Mouse (Mus musculus): ENCODE data around the gene Rpl23.
A peak's percentile ranks its signal among the peaks of the same experiment; 100 is the strongest.

Rpl23 gene

DNA sequence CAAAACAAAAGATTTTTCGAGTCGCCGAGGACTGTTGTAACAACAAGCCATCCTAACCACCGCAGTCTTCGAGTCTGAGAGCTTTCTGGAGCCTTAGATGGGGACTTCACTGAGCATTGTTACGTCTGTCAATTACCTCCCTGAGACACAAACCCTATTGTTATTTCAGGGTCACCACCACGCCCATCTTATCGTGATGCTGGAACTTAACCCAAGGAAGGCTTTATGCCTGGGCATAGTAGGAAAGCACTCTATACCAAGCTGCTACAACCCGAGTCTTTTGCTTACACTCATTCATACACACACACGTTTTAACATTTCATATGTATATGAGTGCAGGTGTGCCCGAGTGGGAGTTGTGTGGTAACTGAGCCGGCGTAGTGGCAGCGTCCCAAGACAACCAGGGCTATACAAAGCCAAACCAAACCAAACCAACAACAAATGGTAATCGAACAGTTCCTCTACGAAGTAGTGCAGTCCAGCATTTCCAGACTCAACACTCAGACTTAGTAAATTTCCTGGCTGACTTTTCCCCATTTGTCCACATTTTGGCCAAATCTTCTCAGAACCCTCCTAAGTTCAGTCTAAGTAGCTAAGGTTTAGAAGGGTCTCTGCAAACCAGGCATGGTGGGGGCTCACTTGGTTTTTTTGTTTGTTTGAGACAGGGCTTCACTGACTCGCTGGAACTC is 6.3 kb downstream of the Rpl23 start, which contains the start of gene 1700001P01Rik:
Gene 1700001P01Rik (minus strand): TSS at position 111 of the 689 bp plus-strand sequence.
- H3K36me3 ChIP-seq (ENCODE audit: control insufficient read depth, insufficient read depth, low read length, poor library complexity, severe bottlenecking) = peaks cover 11% of the 10 kb centered on the region
- no peak for DNase-seq (ENCODE audit: low read depth, low spot score)
- H3K27me3 ChIP-seq (ENCODE audit: control insufficient read depth, insufficient read depth, low read length, poor library complexity, severe bottlenecking) = no peaks in the 10 kb centered on the region

DNA sequence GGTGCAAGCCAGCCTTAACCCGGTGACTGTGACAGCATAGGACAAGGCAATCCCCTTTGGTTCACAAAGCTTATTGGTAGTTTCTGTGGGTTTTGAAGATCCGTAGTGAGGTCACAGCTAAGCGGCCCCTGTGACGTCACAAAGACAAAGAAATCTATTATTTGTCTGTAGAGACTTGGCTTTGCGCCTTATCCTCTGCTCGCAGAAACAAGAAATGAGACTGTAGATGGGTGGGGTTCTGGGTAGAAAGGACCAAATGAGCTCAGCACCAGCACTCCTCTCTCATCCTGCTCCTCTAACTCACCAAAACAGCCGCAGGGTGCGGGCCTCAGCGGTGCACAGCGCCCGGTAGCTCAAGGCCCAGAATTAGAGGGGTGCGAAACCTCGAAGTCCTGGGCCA is 7.1 kb downstream of the Rpl23 start:
- Histone ChIP-seq H3K36me3 (ENCODE audit: control insufficient read depth, insufficient read depth, low read length, poor library complexity, severe bottlenecking) (peaks cover 11% of the 10 kb centered on the region), H3K27me3 (ENCODE audit: control insufficient read depth, insufficient read depth, low read length, poor library complexity, severe bottlenecking) (no peaks in the 10 kb centered on the region)
- DNase-seq (ENCODE audit: low read depth, low spot score) = no peak

DNA sequence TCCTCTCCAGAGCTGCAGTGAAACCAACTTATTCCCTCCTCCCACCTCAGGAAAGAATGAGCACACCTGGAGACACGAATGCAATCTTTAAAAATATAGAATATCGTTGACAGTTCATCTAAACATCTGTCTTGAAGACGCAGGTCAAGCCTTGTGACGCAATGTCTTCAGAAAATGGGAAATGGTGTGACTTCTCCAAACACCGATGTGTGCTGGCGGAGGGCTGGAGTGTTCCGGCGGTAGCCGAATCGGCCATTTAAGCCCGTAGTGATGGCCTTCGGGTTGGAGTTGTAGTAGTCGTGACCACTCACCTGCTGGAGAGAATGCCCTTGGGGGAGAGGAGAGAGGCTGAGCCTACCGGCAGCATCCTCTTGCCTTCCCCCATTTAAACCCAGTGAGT is 10.8 kb downstream of the Rpl23 start:
- H3K36me3 ChIP-seq (ENCODE audit: control insufficient read depth, insufficient read depth, low read length, poor library complexity, severe bottlenecking) = no peaks in the 10 kb centered on the region; the same call in 1 of the 2 replicates
- no peak for DNase-seq (ENCODE audit: low read depth, low spot score)
- H3K27me3 ChIP-seq (ENCODE audit: control insufficient read depth, insufficient read depth, low read length, poor library complexity, severe bottlenecking) = no peaks in the 10 kb centered on the region

DNA sequence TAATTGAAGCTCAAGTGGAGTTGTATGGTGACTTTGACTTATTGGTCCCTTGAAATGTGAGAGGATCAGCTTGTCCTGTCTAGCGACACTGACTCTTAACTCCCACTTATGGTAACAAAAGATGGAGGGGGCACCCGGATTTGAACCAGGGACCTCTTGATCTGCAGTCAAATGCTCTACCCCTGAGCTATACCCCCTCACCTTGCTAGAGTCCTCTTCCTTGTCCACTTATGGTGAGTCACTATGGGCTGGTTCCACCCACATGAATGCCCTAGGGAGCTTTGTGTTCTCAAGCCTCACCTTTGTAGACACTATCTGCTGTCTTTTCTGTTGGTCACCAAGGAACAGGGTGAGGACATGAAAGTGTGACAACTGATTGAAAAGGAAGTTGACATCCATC is 12.5 kb downstream of the Rpl23 start:
- DNase-seq (ENCODE audit: low read depth, low spot score) = no peak
- H3K36me3 ChIP-seq (ENCODE audit: control insufficient read depth, insufficient read depth, low read length, poor library complexity, severe bottlenecking) = no peaks in the 10 kb centered on the region
- no peaks in the 10 kb centered on the region for H3K27me3 ChIP-seq (ENCODE audit: control insufficient read depth, insufficient read depth, low read length, poor library complexity, severe bottlenecking)

DNA sequence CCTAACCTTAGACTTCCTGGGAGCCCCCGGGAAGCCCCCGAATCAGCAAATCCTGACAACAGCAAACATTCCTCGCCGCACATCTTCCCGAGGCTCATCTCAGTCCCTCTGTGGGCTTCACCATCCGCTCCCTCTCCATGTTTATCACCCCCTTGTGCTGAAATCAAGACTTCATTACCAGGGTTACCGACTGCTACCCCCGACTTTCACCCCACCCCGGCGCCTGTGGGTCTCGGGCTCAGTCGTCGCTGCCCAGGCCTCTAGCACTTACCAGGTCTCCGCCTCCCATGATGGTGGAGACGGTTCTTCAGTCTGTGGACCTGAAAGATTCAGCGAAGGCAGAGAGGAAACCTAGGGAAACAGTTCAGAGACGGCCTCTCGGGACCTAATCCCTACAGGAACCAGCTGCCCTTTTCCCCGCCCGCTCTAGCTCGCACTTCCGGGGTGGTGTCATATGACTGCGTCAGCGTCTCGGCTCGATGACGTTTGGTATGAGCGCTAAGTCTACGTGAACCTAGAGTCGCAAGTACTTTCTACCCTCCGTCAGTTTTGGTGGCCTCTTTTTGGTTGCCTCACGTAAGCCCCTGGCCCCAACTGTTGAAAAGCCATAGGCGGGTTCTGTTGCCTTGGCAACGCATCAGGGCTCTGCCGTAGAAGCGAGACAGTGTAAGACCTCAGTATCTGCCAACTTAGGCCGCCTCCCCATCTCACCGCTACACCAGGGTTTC is 15.9 kb downstream of the Rpl23 start, which contains the start of gene Cwc25:
Gene Cwc25 (minus strand): TSS at position 403 of the 728 bp plus-strand sequence.
- H3K27me3 ChIP-seq (ENCODE audit: control insufficient read depth, insufficient read depth, low read length, poor library complexity, severe bottlenecking) = no peaks in the 10 kb centered on the region
- DNase-seq (ENCODE audit: low read depth, low spot score) = peak; percentile 95
- H3K36me3 ChIP-seq (ENCODE audit: control insufficient read depth, insufficient read depth, low read length, poor library complexity, severe bottlenecking) = peaks cover 2% of the 10 kb centered on the region; the same call in 1 of the 2 replicates

DNA sequence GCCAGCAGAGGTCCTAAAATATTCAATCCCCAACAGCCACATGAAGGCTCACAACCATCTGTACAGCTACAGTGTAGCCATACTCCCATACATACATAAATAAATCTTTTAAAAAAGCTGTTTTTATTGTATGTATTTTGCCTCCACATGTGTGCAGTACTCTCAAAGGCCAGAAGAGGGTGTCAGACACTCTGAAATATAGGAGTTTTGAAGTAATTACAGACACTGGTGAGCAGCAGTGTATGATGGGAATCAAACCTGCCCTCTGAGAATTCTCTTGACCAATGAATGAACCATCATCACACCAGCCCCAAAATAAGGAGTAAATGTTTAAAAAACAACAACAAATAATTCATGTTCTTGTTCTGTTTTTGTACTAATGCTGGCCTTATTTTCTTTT is 20.6 kb downstream of the Rpl23 start:
- peaks cover 8% of the 10 kb centered on the region for H3K36me3 ChIP-seq (ENCODE audit: control insufficient read depth, insufficient read depth, low read length, poor library complexity, severe bottlenecking)
- no peak for DNase-seq (ENCODE audit: low read depth, low spot score)
- no peaks in the 10 kb centered on the region for H3K27me3 ChIP-seq (ENCODE audit: control insufficient read depth, insufficient read depth, low read length, poor library complexity, severe bottlenecking)

DNA sequence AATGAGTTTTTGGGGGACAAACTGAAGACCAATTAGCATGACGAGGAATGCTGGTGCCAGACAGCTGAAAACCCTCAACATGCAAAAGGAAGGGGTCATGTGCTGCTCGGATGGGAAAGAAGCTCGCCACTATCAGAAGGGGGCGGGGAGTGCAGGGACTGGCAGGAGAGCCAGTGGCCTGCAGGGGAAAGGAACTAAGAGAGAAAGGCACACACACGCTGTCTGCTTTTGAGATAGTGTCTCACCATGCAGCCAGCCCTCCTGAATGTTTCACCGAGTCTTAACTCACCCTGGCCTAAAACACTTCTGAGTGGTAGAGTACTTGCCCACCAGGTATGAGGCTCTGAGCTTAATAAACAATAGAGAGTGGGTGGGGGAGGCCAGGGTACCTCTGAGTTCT is 23.3 kb downstream of the Rpl23 start:
- no peak for DNase-seq (ENCODE audit: low read depth, low spot score)
- peaks cover 10% of the 10 kb centered on the region for H3K36me3 ChIP-seq (ENCODE audit: control insufficient read depth, insufficient read depth, low read length, poor library complexity, severe bottlenecking)
- H3K27me3 ChIP-seq (ENCODE audit: control insufficient read depth, insufficient read depth, low read length, poor library complexity, severe bottlenecking) = no peaks in the 10 kb centered on the region

DNA sequence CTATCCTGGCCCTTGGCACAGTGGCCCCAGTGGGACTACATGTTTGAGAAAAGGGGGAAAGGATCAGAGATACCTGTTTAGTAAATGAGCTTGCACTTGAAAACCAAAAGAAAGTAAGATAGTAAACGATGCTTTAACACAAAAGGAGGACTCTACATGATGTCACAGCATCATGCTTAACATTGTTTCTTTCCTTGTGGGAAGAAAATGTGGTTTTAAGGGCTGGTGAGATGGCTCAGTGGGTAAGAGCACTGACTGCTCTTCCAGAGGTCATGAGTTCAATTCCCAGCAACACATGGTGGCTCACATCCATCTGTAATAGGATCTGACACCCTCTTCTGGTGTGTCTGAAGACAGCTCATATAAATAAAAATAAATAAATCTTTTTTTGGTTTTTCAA is 24.1 kb downstream of the Rpl23 start:
- H3K36me3 ChIP-seq (ENCODE audit: control insufficient read depth, insufficient read depth, low read length, poor library complexity, severe bottlenecking) = peaks cover 12% of the 10 kb centered on the region
- H3K27me3 ChIP-seq (ENCODE audit: control insufficient read depth, insufficient read depth, low read length, poor library complexity, severe bottlenecking) = no peaks in the 10 kb centered on the region
- DNase-seq (ENCODE audit: low read depth, low spot score) = no peak

DNA sequence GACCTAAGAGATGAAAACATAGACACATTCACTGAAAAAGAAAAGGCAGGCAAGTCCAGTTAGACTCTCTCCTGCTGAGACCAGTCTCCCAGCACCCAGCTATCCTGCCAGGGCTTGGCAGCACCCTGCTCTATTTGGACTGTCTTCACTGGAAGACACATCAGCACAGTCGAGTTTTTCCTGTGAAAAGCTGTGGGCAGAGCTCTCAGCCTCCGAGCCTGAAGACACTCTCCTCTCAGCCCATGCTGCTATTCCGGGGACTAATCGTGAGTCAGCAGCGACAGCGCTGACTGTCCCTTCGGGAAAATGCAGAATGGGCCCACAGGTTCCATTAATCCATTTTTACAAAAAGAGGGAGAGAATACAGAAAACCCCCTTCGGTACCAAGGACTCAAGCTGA is 29.0 kb downstream of the Rpl23 start:
- Histone ChIP-seq H3K27me3 (ENCODE audit: control insufficient read depth, insufficient read depth, low read length, poor library complexity, severe bottlenecking) (no peaks in the 10 kb centered on the region), H3K36me3 (ENCODE audit: control insufficient read depth, insufficient read depth, low read length, poor library complexity, severe bottlenecking) (peaks cover 12% of the 10 kb centered on the region)
- DNase-seq (ENCODE audit: low read depth, low spot score) = no peak

DNA sequence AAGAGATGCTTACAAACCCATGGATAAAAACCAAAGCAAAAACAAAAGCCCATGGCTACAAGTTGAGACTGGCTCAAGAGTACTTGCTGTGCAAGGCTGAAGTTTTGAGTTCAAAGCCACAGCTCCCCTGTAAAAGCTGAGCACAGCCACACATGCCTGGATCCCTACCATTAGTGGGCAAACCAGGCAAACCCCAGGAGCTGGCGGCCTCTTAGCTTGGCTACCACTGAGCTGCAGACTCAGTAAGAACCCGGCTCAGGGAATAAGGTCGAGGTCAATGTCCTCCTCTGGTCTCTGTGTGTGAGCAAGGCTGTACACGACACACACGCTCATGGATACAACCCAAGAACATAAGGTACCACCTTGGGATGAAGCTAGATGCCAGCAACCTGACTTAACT is 33.7 kb downstream of the Rpl23 start:
- peaks cover 4% of the 10 kb centered on the region for H3K36me3 ChIP-seq (ENCODE audit: control insufficient read depth, insufficient read depth, low read length, poor library complexity, severe bottlenecking)
- H3K27me3 ChIP-seq (ENCODE audit: control insufficient read depth, insufficient read depth, low read length, poor library complexity, severe bottlenecking) = no peaks in the 10 kb centered on the region
- no peak for DNase-seq (ENCODE audit: low read depth, low spot score)

DNA sequence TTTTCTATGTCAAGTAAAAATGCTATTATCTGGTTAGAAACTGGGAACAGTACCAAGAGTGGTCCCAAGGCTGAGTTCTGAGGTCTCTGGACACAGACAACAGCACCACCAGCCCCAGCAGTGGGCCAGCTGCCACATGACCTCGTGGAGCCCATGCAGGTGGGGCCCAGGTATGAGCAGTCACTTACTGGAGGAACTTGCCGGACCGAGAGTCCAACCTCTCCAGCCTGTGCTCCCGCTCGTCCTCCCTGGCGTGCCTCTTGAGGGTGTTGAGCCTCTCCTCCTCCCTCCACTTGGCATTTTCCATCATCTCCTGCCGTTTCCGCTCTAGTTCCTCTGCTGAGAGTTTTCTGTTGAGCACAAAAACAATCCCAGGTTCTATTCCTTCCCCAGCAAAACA is 34.5 kb downstream of the Rpl23 start:
- Histone ChIP-seq H3K36me3 (ENCODE audit: control insufficient read depth, insufficient read depth, low read length, poor library complexity, severe bottlenecking) (peaks cover 4% of the 10 kb centered on the region), H3K27me3 (ENCODE audit: control insufficient read depth, insufficient read depth, low read length, poor library complexity, severe bottlenecking) (no peaks in the 10 kb centered on the region)
- no peak for DNase-seq (ENCODE audit: low read depth, low spot score)

DNA sequence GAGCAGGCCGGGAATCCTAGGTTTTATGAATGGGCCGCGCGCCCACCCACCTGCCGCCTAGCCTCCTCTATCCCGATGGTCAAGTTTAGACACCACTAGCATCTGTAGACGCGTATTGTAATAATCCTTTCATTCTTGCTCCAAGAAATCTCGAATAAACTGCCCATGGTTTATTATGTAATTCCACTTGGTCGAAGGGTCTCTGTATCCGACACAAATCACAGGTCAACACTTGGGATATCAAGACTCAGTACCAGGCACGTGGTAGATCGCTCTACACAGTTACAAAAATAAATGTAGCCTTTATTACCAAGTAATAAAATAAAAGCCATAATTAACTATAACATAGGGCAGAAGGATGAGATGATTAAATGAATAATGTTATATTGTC is 36.9 kb downstream of the Rpl23 start:
- H3K27me3 ChIP-seq (ENCODE audit: control insufficient read depth, insufficient read depth, low read length, poor library complexity, severe bottlenecking) = no peaks in the 10 kb centered on the region
- DNase-seq (ENCODE audit: low read depth, low spot score) = no peak
- H3K36me3 ChIP-seq (ENCODE audit: control insufficient read depth, insufficient read depth, low read length, poor library complexity, severe bottlenecking) = peaks cover 4% of the 10 kb centered on the region

DNA sequence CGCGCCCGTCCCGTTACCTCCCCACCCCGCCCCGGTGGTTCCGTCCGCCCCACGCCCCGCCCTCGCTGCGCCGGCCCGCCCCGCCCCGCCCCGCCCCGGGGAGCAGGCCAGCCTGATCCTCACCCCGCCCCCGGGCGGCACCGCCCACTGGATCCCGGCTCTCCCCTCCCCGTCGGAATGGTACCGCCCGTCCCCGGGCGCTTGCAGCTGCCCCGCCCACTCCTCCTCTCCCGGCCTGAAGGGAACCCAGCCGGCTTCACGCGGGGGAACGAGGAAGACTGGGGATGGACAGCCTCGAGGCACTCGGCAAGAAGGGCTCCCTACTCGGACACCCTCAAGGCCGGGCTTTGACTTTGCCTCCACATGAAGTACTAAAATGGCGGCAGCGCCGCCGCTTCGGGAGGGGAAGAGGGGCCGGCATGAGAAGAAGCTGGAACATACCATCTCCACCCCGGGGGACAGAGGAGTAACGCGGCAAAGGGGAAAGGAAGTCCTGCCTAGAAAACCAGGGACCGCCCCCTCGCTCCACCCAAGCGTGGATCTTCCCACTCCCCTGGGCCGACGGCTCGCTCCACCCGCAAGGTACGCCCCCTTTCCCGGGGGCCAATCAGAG is 37.4 kb downstream of the Rpl23 start:
- peak; percentile 95 for DNase-seq (ENCODE audit: low read depth, low spot score)
- Histone ChIP-seq H3K27me3 (ENCODE audit: control insufficient read depth, insufficient read depth, low read length, poor library complexity, severe bottlenecking) (no peaks in the 10 kb centered on the region), H3K36me3 (ENCODE audit: control insufficient read depth, insufficient read depth, low read length, poor library complexity, severe bottlenecking) (peaks cover 4% of the 10 kb centered on the region)

DNA sequence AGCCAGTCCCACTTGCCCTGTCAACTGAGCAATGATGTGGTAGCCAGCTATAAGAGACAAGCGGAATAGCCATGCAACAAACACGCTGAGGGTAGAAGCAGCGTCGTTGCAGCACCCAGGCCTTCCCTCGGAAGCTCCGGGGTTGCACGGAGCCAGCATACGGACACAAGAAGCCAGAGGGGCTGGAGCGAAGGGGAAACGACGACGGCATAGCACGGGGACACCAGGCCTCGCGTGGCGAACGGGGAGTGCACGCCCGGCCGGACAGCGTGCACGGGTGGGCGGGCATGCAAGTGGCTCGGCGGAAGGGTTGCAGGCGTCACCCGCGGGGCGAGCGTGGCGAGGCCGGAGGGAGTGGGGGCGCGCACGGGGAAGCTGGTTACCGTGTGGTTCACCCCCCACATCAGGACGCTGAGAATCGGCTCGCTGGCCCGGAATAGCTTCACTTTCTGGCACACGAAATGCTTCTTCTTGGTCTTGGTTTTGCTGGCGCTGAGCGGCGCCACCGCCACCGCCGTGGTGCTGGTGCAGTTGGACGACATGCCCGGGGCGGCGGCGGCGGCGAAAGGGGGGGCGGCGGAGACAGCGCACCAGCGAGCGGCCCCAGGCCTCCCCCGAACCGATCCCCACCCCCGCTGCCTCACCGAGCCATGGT is 38.0 kb downstream of the Rpl23 start, which contains the start of gene Pip4k2b:
Gene Pip4k2b (minus strand): TSS at position 642 of the 655 bp plus-strand sequence.
- peak; percentile 67 for DNase-seq (ENCODE audit: low read depth, low spot score)
- no peaks in the 10 kb centered on the region for H3K36me3 ChIP-seq (ENCODE audit: control insufficient read depth, insufficient read depth, low read length, poor library complexity, severe bottlenecking)

DNA sequence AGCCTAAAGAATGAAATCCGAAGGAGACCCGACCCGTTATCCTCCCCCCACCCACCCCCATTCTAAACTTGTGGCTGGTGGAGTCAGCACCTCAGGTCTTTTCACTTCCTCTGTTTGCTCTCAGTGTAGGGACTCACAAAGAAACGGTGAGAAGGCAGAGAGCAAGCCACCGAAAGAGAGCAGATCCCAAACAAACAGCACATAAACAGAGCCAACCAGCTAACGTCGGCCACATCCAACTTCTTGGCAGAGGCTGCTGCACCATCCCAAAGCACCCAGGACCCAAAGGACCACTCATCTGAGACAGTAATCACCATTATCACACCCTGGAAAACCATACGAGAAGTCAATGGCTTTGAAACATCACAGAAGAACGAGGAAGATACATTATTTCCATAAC is 38.8 kb downstream of the Rpl23 start:
- Histone ChIP-seq H3K36me3 (ENCODE audit: control insufficient read depth, insufficient read depth, low read length, poor library complexity, severe bottlenecking) (no peaks in the 10 kb centered on the region), H3K27me3 (ENCODE audit: control insufficient read depth, insufficient read depth, low read length, poor library complexity, severe bottlenecking) (no peaks in the 10 kb centered on the region)
- peak; percentile 39 for DNase-seq (ENCODE audit: low read depth, low spot score)

More for the DNA sequence above, 38.0 kb downstream of the Rpl23 start, which contains the start of gene Pip4k2b:
- no peaks in the 10 kb centered on the region for H3K27me3 ChIP-seq (ENCODE audit: control insufficient read depth, insufficient read depth, low read length, poor library complexity, severe bottlenecking)

All from splenic B cell, adult 2 months (primary cell).